Mouse (Mus musculus) heart, postnatal 0 days (tissue): ENCODE results near the gene Psmd9.

Experiments used
- CTCF ChIP-seq: IDR thresholded peaks from 2 replicates; pipeline ENCODE4 v1.5.1; 2016; ENCODE audit warnings: antibody characterized with exemption, control low read depth, low read depth
- EP300 ChIP-seq: IDR thresholded peaks from 2 replicates; pipeline ENCODE4 v1.6.1; 2016; ENCODE audit warnings: antibody characterized with exemption, low read depth

DNA sequence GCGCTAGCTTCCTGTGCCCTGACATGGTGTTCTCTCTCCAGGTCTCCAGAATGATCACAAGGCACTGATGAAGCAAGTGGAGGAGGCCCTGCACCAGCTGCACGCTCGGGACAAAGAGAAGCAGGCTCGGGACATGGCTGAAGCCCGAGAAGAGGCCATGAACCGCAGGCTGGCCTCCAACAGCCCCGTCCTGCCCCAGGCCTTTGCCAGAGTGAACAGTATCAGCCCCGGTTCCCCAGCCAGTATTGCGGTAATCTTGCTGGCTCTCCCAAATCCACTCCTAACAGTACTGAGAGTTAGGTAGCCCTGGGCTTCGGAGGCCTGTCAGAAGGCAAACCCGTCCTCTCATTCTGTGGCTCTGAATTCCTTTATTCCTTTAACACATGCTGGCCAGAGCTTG lies 70.3 kb downstream of the Psmd9 start:
- TF ChIP-seq CTCF (no peak), EP300 (no peak)
